Mouse (Mus musculus) spleen, embryonic (tissue): ENCODE measurements around the gene Wnt8b.

Experiments
- CTCF ChIA-PET: fragments of 350-600 bp; sonication (Branson Sonifier 250); formaldehyde crosslinking; loops from one replicate; lab custom pipeline; 2022; lab: Charles Lee

The Wnt8b gene

DNA sequence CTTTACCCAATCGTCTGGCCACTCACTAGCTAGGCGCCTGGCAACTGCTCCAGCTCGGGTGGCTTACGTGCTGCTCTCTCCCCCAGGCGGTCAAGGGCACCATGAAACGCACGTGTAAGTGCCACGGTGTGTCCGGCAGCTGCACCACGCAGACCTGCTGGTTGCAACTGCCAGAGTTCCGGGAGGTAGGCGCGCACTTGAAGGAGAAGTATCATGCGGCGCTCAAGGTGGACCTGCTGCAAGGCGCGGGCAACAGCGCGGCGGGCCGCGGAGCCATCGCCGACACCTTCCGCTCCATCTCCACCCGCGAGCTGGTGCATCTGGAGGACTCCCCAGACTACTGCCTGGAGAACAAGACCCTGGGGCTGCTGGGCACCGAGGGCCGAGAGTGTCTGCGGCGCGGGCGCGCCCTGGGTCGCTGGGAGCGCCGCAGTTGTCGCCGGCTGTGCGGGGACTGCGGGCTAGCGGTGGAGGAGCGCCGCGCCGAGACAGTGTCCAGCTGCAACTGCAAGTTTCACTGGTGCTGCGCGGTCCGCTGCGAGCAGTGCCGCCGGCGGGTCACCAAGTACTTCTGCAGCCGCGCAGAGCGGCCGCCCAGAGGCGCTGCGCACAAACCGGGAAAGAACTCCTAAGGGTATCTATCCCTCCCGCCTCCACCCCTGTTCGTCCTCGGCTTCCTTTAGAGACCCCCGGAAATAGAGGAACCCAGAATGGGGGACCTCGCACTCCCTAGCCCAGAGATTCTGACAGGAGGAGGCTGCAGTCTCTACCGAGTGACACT is 18.4 kb downstream of the Wnt8b start:
- CTCF ChIA-PET: no interaction called here

- CTCF ChIA-PET: interaction anchor here (0.7 kb wide), 1 partner anchor 54 kb away, joined by 6 read pairs; no protein-coding TSS in a partner anchor
These were observed 19.3 kb downstream of the Wnt8b start for GRCm38 (mm10) chr19:44512601-44513000.

DNA sequence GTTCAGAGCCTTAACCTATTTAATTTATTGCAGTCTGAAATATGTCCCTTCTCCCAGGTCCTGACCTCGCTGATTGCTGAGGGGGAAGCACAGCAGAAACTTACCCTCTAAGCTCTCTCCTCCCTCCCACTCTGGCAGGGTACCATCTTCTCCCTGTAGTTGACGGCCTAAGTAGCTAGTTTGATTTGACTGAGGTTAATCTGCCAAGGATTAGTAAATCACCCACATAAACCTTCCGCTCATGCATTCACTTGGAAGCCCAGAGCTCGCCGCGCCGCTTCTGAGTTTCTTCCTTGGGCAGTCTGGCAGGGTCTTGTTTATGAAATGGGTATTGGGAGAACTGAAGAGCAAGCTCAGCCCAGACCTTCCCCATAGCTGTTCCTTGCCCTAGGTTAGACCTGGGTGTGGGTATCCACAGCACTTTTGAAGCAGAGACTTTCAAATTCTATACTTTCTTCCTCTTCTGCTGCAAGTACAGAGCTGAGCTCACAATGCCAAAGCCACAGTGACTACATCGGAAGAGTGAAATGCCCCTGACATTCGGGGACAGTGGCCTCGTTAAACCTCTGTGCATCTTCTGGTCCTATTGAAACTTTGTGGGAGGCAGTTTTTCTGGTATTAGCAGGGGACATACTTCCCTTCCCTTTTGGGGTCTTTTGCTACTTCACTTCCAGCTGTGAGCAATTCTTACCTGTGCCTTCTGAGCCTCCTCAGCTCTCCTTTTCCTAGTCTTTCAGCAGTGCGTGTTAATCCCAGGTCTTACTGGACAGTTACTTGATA is 20.0 kb downstream of the Wnt8b start:
- CTCF ChIA-PET: no interaction called here

DNA sequence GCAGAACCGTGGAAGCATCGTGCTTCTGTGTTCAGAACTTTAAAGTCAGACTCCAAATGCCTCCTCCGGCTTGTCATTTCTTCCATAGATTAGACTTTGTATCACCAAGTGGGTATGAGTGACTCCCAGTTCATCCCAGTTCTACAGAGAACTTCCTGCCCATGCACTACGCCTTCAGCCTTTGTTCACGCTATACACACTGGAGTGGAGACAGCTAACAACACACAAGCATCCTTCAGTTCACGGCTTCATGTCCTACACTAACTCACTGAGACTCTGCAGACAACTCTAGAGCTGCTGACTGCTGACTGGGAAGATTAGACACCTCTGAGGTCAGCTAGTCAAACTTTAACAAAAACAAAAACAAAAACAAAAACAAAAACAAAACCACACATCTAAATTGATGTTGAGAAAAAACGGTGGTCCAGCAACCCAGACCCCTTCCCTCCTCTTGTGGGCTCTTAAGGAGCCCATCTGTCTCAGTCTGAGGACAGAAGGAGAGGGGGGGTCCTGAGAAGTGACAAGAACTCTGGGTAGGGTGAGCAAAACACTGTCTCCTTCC is 20.7 kb downstream of the Wnt8b start:
- CTCF ChIA-PET: no interaction called here

- CTCF ChIA-PET: no interaction called here
These were observed 21.5 kb downstream of the Wnt8b start for GRCm38 (mm10) chr19:44514521-44515451.

DNA sequence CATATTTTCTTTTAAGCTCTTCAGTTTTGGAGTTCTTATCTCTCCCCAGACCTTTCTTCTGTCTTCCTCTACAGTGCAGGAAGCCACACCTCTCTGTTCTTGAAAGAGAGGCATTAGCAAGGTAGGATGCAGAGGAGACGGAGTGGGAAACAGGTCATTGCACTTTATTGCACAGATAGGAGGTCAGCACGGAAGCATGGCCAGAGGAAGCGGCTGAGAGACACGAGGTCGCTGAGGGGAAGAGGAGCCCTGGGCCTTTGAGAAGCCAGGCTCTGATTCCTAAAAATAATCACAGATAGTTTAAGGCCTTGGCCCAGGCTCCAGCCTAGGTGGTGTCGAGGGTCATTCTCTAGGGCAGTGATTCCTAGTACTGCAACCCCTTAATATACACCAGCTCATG is 22.5 kb downstream of the Wnt8b start:
- CTCF ChIA-PET: no interaction called here

DNA sequence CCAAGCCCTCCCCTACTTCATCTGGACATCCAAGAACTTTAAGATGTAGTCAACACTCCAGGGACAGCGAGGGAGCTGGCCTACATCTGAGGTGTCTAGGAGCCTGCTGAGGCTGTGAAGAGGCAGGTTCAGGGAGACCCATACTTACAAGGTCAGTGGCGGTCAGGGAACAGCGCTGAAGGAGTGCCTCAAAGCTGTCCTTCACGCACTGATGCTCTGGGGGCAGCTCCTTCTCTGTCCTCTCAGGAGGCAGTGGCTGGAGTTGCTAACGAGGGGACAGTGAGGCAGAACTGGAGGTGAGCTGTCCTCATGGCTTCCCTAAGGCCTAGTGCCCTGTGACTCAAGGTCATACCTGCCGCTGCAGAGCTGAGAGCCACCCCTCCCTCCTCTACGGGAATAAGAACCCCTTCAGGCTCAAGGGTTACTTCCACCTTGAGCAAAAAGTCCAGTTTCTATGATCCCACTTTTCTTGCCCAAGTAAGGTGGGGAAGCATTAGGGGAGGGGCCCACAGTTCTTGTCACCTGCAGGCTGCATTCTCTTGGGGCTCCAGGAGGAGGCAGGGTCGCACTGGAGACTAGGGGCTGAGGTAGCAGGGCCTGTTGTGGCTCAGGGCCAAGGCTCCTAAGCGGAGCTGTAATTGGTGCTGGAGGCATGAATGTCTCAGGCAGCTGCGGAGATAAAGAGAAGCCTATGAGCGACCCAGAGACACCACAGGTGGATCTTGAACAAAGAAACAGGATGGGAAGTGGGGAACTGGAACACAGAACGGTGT is 24.9 kb downstream of the Wnt8b start:
- CTCF ChIA-PET: no interaction called here

- CTCF ChIA-PET: no interaction called here
These were observed 25.9 kb downstream of the Wnt8b start for GRCm38 (mm10) chr19:44519152-44519551.

DNA sequence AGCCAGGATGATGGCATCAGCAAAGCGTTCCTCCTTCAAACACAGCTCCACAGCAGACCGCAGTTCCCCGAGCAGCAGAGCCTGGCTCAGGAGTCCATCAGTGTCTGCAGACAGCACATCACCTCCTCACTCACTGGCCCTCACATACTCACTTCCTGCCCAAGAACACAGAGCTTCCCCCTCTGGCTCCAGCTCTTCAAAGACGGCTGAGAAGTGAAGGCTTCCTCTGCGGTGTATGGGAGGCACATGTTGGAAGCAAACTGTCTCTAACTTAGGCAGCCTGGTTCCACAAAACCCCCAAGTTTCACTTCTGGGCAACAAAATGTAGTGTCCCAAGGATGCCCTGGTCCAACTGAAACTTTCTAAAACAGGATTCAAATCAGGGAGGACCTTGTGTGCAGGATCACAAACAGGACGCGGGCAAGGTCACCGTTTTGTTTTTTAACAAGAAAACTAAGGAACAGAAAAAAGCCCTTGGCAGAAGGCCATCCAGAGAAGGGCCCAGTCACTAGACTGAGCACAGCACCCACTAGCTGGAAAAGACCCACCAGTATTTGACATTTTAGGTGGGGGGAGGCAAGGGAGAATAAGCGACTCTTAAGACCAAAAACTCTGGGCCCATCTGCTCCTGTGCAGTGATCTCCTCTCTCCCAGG is 32.4 kb downstream of the Wnt8b start:
- CTCF ChIA-PET: no interaction called here

DNA sequence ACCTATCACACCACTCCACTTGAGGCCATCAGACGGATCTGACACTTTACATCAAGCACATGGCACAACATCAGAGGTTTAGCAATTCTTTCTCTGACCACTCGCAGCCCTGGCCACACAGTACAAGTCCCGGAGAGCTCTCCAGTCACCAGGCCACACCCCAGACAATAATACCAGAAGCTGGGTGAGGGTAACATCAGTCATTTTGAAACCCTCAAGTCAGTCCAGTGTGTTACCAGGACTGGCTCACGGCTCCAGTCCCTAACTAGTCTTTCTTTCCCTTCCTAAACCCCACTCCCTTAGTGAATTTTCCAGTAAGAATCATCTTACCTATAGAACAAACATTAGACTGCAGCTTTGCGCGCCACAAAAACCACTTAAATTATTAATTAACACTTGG is 36.7 kb downstream of the Wnt8b start:
- CTCF ChIA-PET: interaction anchor here (0.6 to 1.0 kb wide), 2 partner anchors 155 to 329 kb away, joined by 3 to 6 read pairs; no protein-coding TSS in a partner anchor

GRCm38 (mm10) chr19:44535376-44535775 is 42.1 kb downstream of the Wnt8b start:
- CTCF ChIA-PET: no interaction called here

DNA sequence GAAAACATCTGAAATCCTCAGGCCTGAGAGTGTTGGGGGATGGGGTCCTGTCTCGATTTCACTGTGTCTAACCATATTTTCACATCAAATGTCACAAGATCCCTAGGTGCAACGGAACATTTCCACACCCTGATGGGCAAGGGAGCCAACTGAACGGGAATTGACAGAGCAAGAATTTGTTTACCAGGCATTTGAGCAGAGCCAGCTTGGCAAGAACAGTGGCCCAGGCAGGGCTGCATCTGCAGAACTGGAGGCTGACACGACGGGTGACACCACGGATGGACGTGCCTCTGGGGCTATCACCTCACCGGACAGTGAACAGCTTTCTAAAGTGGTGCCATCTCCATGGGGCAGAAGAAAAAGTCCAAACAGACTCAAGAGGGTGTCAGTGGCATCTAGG is 44.1 kb downstream of the Wnt8b start:
- CTCF ChIA-PET: no interaction called here

DNA sequence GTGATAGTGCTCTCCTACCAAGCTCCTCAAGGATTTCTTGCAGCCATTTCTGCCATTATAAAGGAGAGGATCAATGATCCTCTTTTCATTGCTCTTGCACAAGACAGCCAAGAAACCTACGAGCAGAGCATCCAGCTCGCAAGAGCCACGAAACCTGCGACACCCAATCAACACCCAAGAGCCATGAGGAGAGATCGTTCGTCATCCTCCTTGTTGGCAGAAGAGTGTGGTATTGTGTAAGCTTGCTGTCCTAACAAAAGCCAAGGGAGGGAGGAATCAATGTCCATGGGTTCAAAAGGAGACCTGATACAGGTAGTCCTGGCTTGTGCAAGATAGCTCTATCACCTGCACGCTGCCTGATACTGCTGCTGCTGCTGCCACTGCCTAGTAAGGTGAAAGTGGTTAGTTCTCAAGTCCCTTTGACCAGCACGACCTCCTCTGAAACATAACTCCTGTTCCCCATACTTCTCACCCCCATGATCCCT is 49.5 kb downstream of the Wnt8b start:
- CTCF ChIA-PET: no interaction called here

DNA sequence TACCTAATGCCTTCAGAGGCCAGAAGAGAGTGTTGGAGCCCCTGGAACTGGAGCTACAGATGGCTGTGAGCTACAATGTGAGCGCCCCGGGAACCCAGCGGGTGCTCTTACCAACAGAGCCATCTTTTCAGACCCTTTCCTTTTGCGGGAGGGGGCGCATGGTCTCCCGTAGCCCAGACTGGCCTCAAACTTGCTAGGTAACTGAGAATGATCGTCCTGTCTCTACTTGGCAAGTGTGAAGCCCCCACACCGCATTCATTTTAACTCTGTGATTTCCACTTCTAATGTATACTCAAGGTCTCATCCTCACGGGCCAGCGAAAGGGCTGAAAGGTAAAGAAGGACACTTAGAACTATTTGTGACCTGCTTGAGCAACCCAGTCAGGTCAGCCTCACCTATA is 51.1 kb downstream of the Wnt8b start:
- CTCF ChIA-PET: interaction anchor here (0.6 kb wide), 1 partner anchor 164 kb away, joined by 7 read pairs; no protein-coding TSS in a partner anchor

- CTCF ChIA-PET: interaction anchor here (0.6 to 1.3 kb wide), 2 partner anchors 11 to 165 kb away, joined by 3 to 7 read pairs; partner anchors contain the start of gene Ndufb8
These were observed 51.5 kb downstream of the Wnt8b start for GRCm38 (mm10) chr19:44544775-44545174.

DNA sequence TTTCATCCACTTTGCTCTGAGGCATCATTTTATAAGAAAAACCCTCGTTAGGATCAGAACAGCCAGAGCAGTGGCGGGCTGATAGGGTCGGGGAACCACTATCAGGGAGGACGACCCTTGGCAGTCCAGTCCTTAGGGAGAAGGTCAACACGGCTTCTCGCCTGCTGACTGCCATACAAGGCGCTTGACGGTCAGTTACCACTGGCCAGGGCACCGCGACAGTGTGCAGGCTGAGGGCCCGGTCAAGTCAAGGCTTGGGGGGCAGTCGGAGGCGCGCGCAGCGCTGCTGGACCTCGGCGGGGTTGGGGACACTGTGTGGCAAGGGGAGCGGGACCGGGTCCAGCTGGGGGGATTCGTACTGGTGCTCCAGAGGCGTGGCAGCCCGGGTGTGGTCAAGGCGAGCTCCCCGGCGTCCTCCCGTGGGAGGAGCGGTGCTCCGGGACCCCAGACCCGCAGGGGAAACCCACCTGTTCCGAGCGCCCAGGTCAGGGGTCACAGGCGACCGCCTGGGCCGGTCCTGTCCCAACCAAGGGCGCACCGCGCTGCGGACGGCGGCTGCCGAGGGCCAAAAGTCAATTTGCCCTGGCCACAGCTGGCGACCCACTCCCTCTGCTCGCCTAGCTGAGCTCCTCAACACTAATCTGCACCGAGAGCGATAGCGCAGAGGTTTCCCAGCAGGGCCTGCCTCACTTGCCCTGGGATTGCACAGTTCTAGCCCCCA is 52.2 kb downstream of the Wnt8b start, which contains the start of gene Sec31b:
Gene Sec31b, minus strand, starts transcription at position 544 of the 721 bp plus-strand sequence.
- CTCF ChIA-PET: interaction anchor here (1.3 kb wide), 1 partner anchor 10 kb away, joined by 3 read pairs; the partner anchor contains the start of gene Ndufb8

GRCm38 (mm10) chr19:44552731-44553130 is 59.5 kb downstream of the Wnt8b start, which contains the start of gene Gm20538:
Gene Gm20538, minus strand, starts transcription at chr19:44552831.
- CTCF ChIA-PET: no interaction called here

GRCm38 (mm10) chr19:44553286-44553685 is 60.0 kb downstream of the Wnt8b start:
- CTCF ChIA-PET: no interaction called here

- CTCF ChIA-PET: no interaction called here
These were observed 61.2 kb downstream of the Wnt8b start for GRCm38 (mm10) chr19:44554490-44554860.
